Mouse (Mus musculus) heart, embryonic 15.5 days (tissue): ENCODE data around the gene Fbxo46. TPM values are rescaled to one million over a fixed set of nuclear protein-coding genes. Genes with fewer than 3 reads are reported as not detected.

ENCODE experiments used
- ATAC-seq: fragments of 200-750 bp; cut with Nextera tagmentation; replicated peaks from 2 replicates; pipeline ENCODE4 v1.8.0; 2017; ENCODE audit warnings: low read depth, moderate TSS enrichment; ENCODE audit not compliant: insufficient number of reproducible peaks, insufficient read depth, low FRiP score
- H3K27ac ChIP-seq: fragments of 300-500 bp; sonication (generic); 2 replicates; pipeline ENCODE4 v1.5.1; 2015; ENCODE audit warnings: mild to moderate bottlenecking, inconsistent platforms
- H3K27me3 ChIP-seq: fragments of 300-500 bp; sonication (generic); 2 replicates; pipeline ENCODE4 v1.6.1; 2015; ENCODE audit warnings: inconsistent platforms
- H3K36me3 ChIP-seq: fragments of 300-500 bp; sonication (generic); 2 replicates; pipeline ENCODE4 v1.6.1; 2015; ENCODE audit warnings: mild to moderate bottlenecking, inconsistent platforms
- H3K4me1 ChIP-seq: fragments of 300-500 bp; sonication (generic); replicated peaks from 2 replicates; pipeline ENCODE4 v1.6.1; 2015; ENCODE audit warnings: inconsistent platforms
- H3K4me2 ChIP-seq: fragments of 300-500 bp; sonication (generic); 2 replicates; pipeline ENCODE4 v1.6.1; 2015; ENCODE audit warnings: inconsistent platforms, mild to moderate bottlenecking, moderate library complexity
- H3K4me3 ChIP-seq: fragments of 300-500 bp; sonication (generic); 2 replicates; pipeline ENCODE4 v1.5.1; 2015; ENCODE audit warnings: mild to moderate bottlenecking, inconsistent platforms
- H3K9ac ChIP-seq: fragments of 300-500 bp; sonication (generic); 2 replicates; pipeline ENCODE4 v1.6.1; 2015; ENCODE audit warnings: mild to moderate bottlenecking, inconsistent platforms
- H3K9me3 ChIP-seq: fragments of 300-500 bp; sonication (generic); replicated peaks from 2 replicates; pipeline ENCODE4 v1.6.1; 2016; ENCODE audit warnings: inconsistent platforms
- WGBS: fragments of 180-500 bp; shearing (Covaris S2); methylation state at CpG from one replicate; pipeline ENCODE4 v1.1.7; 2015; ENCODE audit warnings: mixed read lengths; 5-methylcytosine and 5-hydroxymethylcytosine counted together
- microRNA counts: library from miRNA; unstranded; fragments of <30 nt; microRNA quantifications from one replicate; lab custom pipeline; 2016
- microRNA-seq: library from miRNA; unstranded; fragments of <30 nt; microRNA quantifications from one replicate; pipeline ENCODE4, GENCODE M21; 2016
- polyA plus RNA-seq: library from polyadenylated mRNA; unstranded; fragments of >200 nt; fragmentation: Nextera tagmentation; extraction: Ambion mirVana; gene quantifications from 2 replicates; pipeline ENCODE4 v1.2.1, GENCODE M21; 2015

Gene Fbxo46
- polyA plus RNA-seq, 1 experiment from 2014 or later = 7.3 TPM

GRCm38 (mm10) chr7:19184250-19184649, 64.6 kb downstream of the Fbxo46 start:
- no peak overlapping the region for H3K4me3 ChIP-seq
- peak overlapping the region; percentile 88 for H3K27ac ChIP-seq
- no peaks in the 10 kb centered on the region for H3K9me3 ChIP-seq
- peaks cover 11% of the 10 kb centered on the region for H3K27me3 ChIP-seq
- no peak overlapping the region for H3K4me2 ChIP-seq
- peaks cover 4% of the 10 kb centered on the region; the same call in 1 of the 2 replicates for H3K36me3 ChIP-seq
- H3K4me1 ChIP-seq = peaks cover 40% of the 10 kb centered on the region
- H3K9ac ChIP-seq = no peak overlapping the region
- WGBS = 68% methylated on average over 2 of the region's 2 CpGs
- ATAC-seq = no peak

GRCm38 (mm10) chr7:19184758-19185157, 65.1 kb downstream of the Fbxo46 start:
- Histone ChIP-seq H3K9ac (no peak overlapping the region), H3K36me3 (peaks cover 5% of the 10 kb centered on the region; the same call in 1 of the 2 replicates), H3K9me3 (no peaks in the 10 kb centered on the region), H3K4me2 (peak overlapping the region; percentile 24), H3K4me3 (no peak overlapping the region), H3K27ac (peak overlapping the region; percentile 88), H3K27me3 (peaks cover 6% of the 10 kb centered on the region; the same call in 1 of the 2 replicates), H3K4me1 (peaks cover 35% of the 10 kb centered on the region)
- 0 out of 2 replicates have a peak, but pooled peaks have one; percentile 19 for ATAC-seq
- 46% methylated on average over 6 of the region's 6 CpGs for WGBS

MicroRNAs encoded within 50 kb of the gene (microRNA counts, 519-probe panel; counts per million panel counts)
- microRNA mmu-miR-330 (lab: Ali Mortazavi, UCI) = 1,645 counts per million, percentile 10 among the panel's probes with 10 or more counts

Small RNAs within 50 kb of the gene (microRNA-seq; reads per million reads assigned to microRNA genes)
- gene Mir3100 (0.63 reads per million), gene Mir330 (342 reads per million, percentile 68 among the genes with 10 or more reads in this experiment)

Other genes starting within 250 kb of the Fbxo46 start
- gene Pglyrp1, start 248.5 kb upstream of the Fbxo46 start, polyA plus RNA-seq = 1.6 and 3.0 TPM in 2 replicates
- 20.6 and 26.8 TPM in 2 replicates for gene Ccdc61, start 209.4 kb upstream of the Fbxo46 start, polyA plus RNA-seq
- gene Nova2, start 194.0 kb upstream of the Fbxo46 start, polyA plus RNA-seq = 0.53 and 0.79 TPM in 2 replicates
- not detected in 2 replicates for gene Nanos2, start 132.5 kb upstream of the Fbxo46 start, polyA plus RNA-seq
- gene Mypop, start 128.6 kb upstream of the Fbxo46 start, polyA plus RNA-seq = 2.2 and 2.3 TPM in 2 replicates
- gene Irf2bp1, start 115.8 kb upstream of the Fbxo46 start, polyA plus RNA-seq = 11.5 and 17.6 TPM in 2 replicates
- 0.14 and 0.61 TPM in 2 replicates for gene Foxa3, start 96.3 kb upstream of the Fbxo46 start, polyA plus RNA-seq
- gene Sympk, start 95.5 kb upstream of the Fbxo46 start, polyA plus RNA-seq = 19.6 and 27.3 TPM in 2 replicates
- not detected in 2 replicates for gene Rsph6a, start 65.2 kb upstream of the Fbxo46 start, polyA plus RNA-seq
- 14.2 and 20.0 TPM in 2 replicates for gene Dmwd, start 43.6 kb upstream of the Fbxo46 start, polyA plus RNA-seq
- 51.9 and 57.3 TPM in 2 replicates for gene Dmpk, start 36.0 kb upstream of the Fbxo46 start, polyA plus RNA-seq
- 4.9 and 6.7 TPM in 2 replicates for gene Six5, start 25.3 kb upstream of the Fbxo46 start, polyA plus RNA-seq
- gene Gm4969, start 1.5 kb upstream of the Fbxo46 start, polyA plus RNA-seq = 0.73 and 1.0 TPM in 2 replicates
- 8.8 and 10.0 TPM in 2 replicates for gene Qpctl, start 29.4 kb downstream of the Fbxo46 start, polyA plus RNA-seq
- gene Snrpd2, start 29.9 kb downstream of the Fbxo46 start, polyA plus RNA-seq = 93.2 and 96.6 TPM in 2 replicates
- gene Gipr, start 46.3 kb downstream of the Fbxo46 start, polyA plus RNA-seq = 73.8 and 73.9 TPM in 2 replicates
- 18.9 and 21.0 TPM in 2 replicates for gene Eml2, start 56.6 kb downstream of the Fbxo46 start, polyA plus RNA-seq
- gene Gpr4, start 92.7 kb downstream of the Fbxo46 start, polyA plus RNA-seq = 2.1 and 2.2 TPM in 2 replicates
- gene Opa3, start 108.5 kb downstream of the Fbxo46 start, polyA plus RNA-seq = 33.8 and 37.9 TPM in 2 replicates
- 81.2 and 81.6 TPM in 2 replicates for gene Vasp, start 152.0 kb downstream of the Fbxo46 start, polyA plus RNA-seq
- gene Ppm1n, start 160.2 kb downstream of the Fbxo46 start, polyA plus RNA-seq = 0.11 and 0.16 TPM in 2 replicates
- gene Rtn2, start 162.8 kb downstream of the Fbxo46 start, polyA plus RNA-seq = 27.2 TPM in 2 replicates
- gene Fosb, start 190.2 kb downstream of the Fbxo46 start, polyA plus RNA-seq = 0.20 and 0.47 TPM in 2 replicates
- 59.8 and 60.3 TPM in 2 replicates for gene Ercc1, start 224.9 kb downstream of the Fbxo46 start, polyA plus RNA-seq
- gene Cd3eap, start 239.6 kb downstream of the Fbxo46 start, polyA plus RNA-seq = 13.6 and 15.5 TPM in 2 replicates
- 13.5 and 14.4 TPM in 2 replicates for gene Ppp1r13l, start 239.9 kb downstream of the Fbxo46 start, polyA plus RNA-seq